11 mouse cellular contexts compared by ENCODE assay signal in genomic region chr3:98067413-98067812, GRCm38 (mm10). TPM values are rescaled to one million over a fixed set of nuclear protein-coding genes. Genes with fewer than 3 reads are reported as not detected.
DNase-seq lines count a peak whose midpoint lies in the region; ATAC-seq and TF ChIP-seq lines count a peak whose summit lies in the region.
"Had no signal": no experiment of that assay in that cellular context is flagged by ENCODE, and none has a peak within 500 bp of the region (broad histone marks: within the 10 kb centered on the region; RNA-seq: fewer than 3 reads in every experiment).

No protein-coding gene starts in this region.

- H3K4me3 ChIP-seq in forebrain, embryonic 15.5 days, result no peak overlapping the region
- H3K4me3 ChIP-seq in forebrain, embryonic 11.5 days (ENCODE audit: low read depth, low read length), result no peak overlapping the region
- no peak overlapping the region for H3K4me3 ChIP-seq in layer of hippocampus, adult 2 months
- H3K4me3 ChIP-seq in hindbrain, embryonic 12.5 days, result no peak overlapping the region
- H3K4me3 ChIP-seq in hindbrain, embryonic 13.5 days, result no peak overlapping the region
- H3K4me3 ChIP-seq: liver, embryonic 13.5 days; midbrain, embryonic 15.5 days had no signal

- H3K9me3 ChIP-seq in forebrain, embryonic 15.5 days, result no peaks in the 10 kb centered on the region
- no peaks in the 10 kb centered on the region for H3K9me3 ChIP-seq in forebrain, embryonic 11.5 days (ENCODE audit: control insufficient read depth, low read length)
- no peaks in the 10 kb centered on the region for H3K9me3 ChIP-seq in hindbrain, embryonic 12.5 days (replicated peaks)
- no peaks in the 10 kb centered on the region for H3K9me3 ChIP-seq in hindbrain, embryonic 13.5 days
- H3K9me3 ChIP-seq: liver, embryonic 13.5 days; midbrain, embryonic 15.5 days had no signal

- H3K9ac ChIP-seq in forebrain, embryonic 15.5 days (replicated peaks), result no peak overlapping the region
- H3K9ac ChIP-seq in forebrain, embryonic 11.5 days (ENCODE audit: low read length), result no peak overlapping the region
- H3K9ac ChIP-seq in hindbrain, embryonic 12.5 days, result no peak overlapping the region
- no peak overlapping the region for H3K9ac ChIP-seq in hindbrain, embryonic 13.5 days
- H3K9ac ChIP-seq: hindbrain, embryonic 14.5 days; liver, embryonic 13.5 days; midbrain, embryonic 15.5 days had no signal

- H3K4me2 ChIP-seq in forebrain, embryonic 15.5 days (replicated peaks), result no peak overlapping the region
- no peak overlapping the region for H3K4me2 ChIP-seq in forebrain, embryonic 11.5 days (ENCODE audit: low read depth, low read length, severe bottlenecking)
- H3K4me2 ChIP-seq in hindbrain, embryonic 12.5 days (replicated peaks), result no peak overlapping the region
- no peak overlapping the region for H3K4me2 ChIP-seq in hindbrain, embryonic 13.5 days
- H3K4me2 ChIP-seq: hindbrain, embryonic 14.5 days; liver, embryonic 13.5 days; midbrain, embryonic 15.5 days had no signal

- WGBS in forebrain, embryonic 15.5 days, result 54% methylated on average over 3 of the region's 3 CpGs
- 94% methylated on average over 3 of the region's 3 CpGs for WGBS in forebrain, embryonic 11.5 days
- 91% methylated on average over 3 of the region's 3 CpGs for WGBS in hindbrain, embryonic 12.5 days
- 83% methylated on average over 3 of the region's 3 CpGs for WGBS in hindbrain, embryonic 13.5 days

- no peaks in the 10 kb centered on the region for H3K27me3 ChIP-seq in forebrain, embryonic 15.5 days
- no peaks in the 10 kb centered on the region for H3K27me3 ChIP-seq in forebrain, embryonic 11.5 days (ENCODE audit: control insufficient read depth, insufficient read depth, low read length)
- H3K27me3 ChIP-seq in hindbrain, embryonic 12.5 days, result no peaks in the 10 kb centered on the region
- no peaks in the 10 kb centered on the region for H3K27me3 ChIP-seq in hindbrain, embryonic 13.5 days
- H3K27me3 ChIP-seq: liver, embryonic 13.5 days; midbrain, embryonic 15.5 days had no signal

- H3K36me3 ChIP-seq in forebrain, embryonic 15.5 days, result no peaks in the 10 kb centered on the region
- H3K36me3 ChIP-seq in forebrain, embryonic 11.5 days (ENCODE audit: control insufficient read depth, insufficient read depth, low read length), result no peaks in the 10 kb centered on the region
- H3K36me3 ChIP-seq in hindbrain, embryonic 12.5 days, result peaks cover 5% of the 10 kb centered on the region; the same call in 1 of the 2 replicates
- H3K36me3 ChIP-seq in hindbrain, embryonic 13.5 days, result peaks cover 5% of the 10 kb centered on the region; the same call in 1 of the 2 replicates
- H3K36me3 ChIP-seq: midbrain, embryonic 15.5 days had no signal

- no peak for ATAC-seq in forebrain, embryonic 15.5 days (replicated peaks)
- no peak for ATAC-seq in forebrain, embryonic 11.5 days (replicated peaks; ENCODE audit: low FRiP score)
- ATAC-seq in hindbrain, embryonic 12.5 days (ENCODE audit: low FRiP score), result no peak
- ATAC-seq in hindbrain, embryonic 13.5 days (ENCODE audit: low FRiP score), result no peak
- ATAC-seq: midbrain, embryonic 15.5 days had no signal

- no peak for TF ChIP-seq CTCF in layer of hippocampus, adult 2 months (conservative IDR thresholded peaks at IDR 0.05)

- H3K4me1 ChIP-seq in forebrain, embryonic 15.5 days, result peaks cover 53% of the 10 kb centered on the region
- peaks cover 18% of the 10 kb centered on the region for H3K4me1 ChIP-seq in forebrain, embryonic 11.5 days (replicated peaks; ENCODE audit: control insufficient read depth, insufficient read depth, low read length)
- H3K4me1 ChIP-seq in hindbrain, embryonic 12.5 days, result peaks cover 25% of the 10 kb centered on the region
- H3K4me1 ChIP-seq in hindbrain, embryonic 13.5 days (replicated peaks), result peaks cover 33% of the 10 kb centered on the region

- H3K27ac ChIP-seq in forebrain, embryonic 15.5 days (replicated peaks), result peak overlapping the region; percentile 28
- no peak overlapping the region for H3K27ac ChIP-seq in forebrain, embryonic 11.5 days (ENCODE audit: low read depth, low read length)
- peak overlapping the region; percentile 78 for H3K27ac ChIP-seq in layer of hippocampus, adult 2 months
- no peak overlapping the region for H3K27ac ChIP-seq in hindbrain, embryonic 12.5 days
- no peak overlapping the region for H3K27ac ChIP-seq in hindbrain, embryonic 13.5 days
- H3K27ac ChIP-seq: hindbrain, embryonic 14.5 days; midbrain, embryonic 15.5 days had no signal

- no peak for DNase-seq in forebrain, embryonic 11.5 days (ENCODE audit: low spot score)
- DNase-seq in layer of hippocampus, adult 2 months (ENCODE audit: low spot score in 2 of 2), result peak; percentile 53 to 65
- DNase-seq in layer of hippocampus, postnatal 10 days (ENCODE audit: low spot score in 2 of 2), result no peak
- DNase-seq in Muller cell, postnatal 12 days (ENCODE audit: inconsistent ontology term), result peak; percentile 84
- peak; percentile 48 for DNase-seq in layer of hippocampus, adult 9-10 months (ENCODE audit: low spot score)
- DNase-seq: liver, embryonic 13.5 days had no signal

RNA-seq across cellular contexts. Expression of gene Notch2, which starts 54.1 kb away (rescaled TPM):
- polyA plus RNA-seq in forebrain, embryonic 15.5 days (2015; fragmentation: Nextera tagmentation; extraction: Ambion mirVana), result 17.8 and 18.9 TPM in 2 replicates
- 27.6 TPM in 2 replicates for polyA plus RNA-seq in forebrain, embryonic 11.5 days (2014; fragmentation: Nextera tagmentation; extraction: Ambion mirVana)
- 10 to 100 TPM; 22.2 to 25.5 TPM for total RNA-seq in layer of hippocampus, adult 2 months (2021)
- 10 to 100 TPM; 28.6 to 32.5 TPM for total RNA-seq in layer of hippocampus, postnatal 10 days (2021)
- 26.5 and 30.1 TPM in 2 replicates for polyA plus RNA-seq in hindbrain, embryonic 12.5 days (2016; fragmentation: Nextera tagmentation; extraction: Ambion mirVana)
- polyA plus RNA-seq in hindbrain, embryonic 13.5 days (2015; fragmentation: Nextera tagmentation; extraction: Ambion mirVana), result 11.1 and 12.0 TPM in 2 replicates

Comparison
In these comparisons a context has a peak if more than half of its experiments do, and no peak if none do; other contexts are left out.
1. H3K27ac ChIP-seq: peak in forebrain, embryonic 15.5 days (single experiment) and layer of hippocampus, adult 2 months (single experiment); none in forebrain, embryonic 11.5 days (single experiment), hindbrain, embryonic 12.5 days (single experiment) and hindbrain, embryonic 13.5 days (single experiment).
2. DNase-seq: peak in layer of hippocampus, adult 2 months (2 of 2), Muller cell, postnatal 12 days (single experiment) and layer of hippocampus, adult 9-10 months (single experiment); none in forebrain, embryonic 11.5 days (single experiment) and layer of hippocampus, postnatal 10 days (0 of 2).